Mouse (Mus musculus) left cerebral cortex, adult 18-20 months (tissue): ENCODE measurements at regions not wholly inside any gene's neighbourhood (a gene's known extent, or its start where the extent isn't known, plus 50 kb on each side); places are given as distances from the start of the nearest gene placed in this dataset.

Experiments
- DNase-seq, 2 experiments: peaks; one replicate each; pipeline ENCODE4 v3.0.0; 2021 to 2022; ENCODE audit warnings: low spot score in 2 of 2, mixed read lengths in 1 of 2

DNA sequence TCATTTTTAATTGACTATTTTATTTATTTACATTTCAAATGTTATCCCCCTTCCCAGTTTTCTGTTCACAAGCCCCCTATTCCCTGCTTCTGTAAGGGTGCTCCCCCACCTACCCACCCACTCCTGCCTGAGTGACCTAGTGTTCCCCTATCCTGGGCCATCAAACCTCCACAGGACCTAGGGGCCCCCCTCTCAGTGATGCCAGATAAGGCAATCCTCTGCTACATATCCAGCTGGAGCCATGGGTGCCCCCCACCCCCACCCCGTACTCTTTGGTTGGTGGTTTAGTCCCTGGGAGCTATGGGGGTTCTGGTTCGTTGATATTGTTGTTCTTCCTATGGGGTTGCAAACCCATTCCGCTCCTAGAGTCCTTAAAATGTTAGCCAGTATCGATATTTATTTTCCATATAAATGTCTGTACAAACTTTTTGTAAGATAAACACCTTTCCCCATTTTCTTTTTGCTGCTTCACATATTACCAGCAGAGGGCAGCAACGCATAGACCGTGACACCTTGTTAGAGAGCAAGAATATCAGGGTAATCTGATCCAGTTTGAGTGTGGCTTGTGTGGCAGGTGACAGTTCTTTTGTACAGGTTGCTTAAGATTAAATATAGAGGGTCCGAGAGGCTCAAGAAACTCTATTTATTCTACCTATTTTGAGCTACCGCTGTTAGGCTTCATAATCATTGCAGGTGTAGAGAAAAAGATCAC is 177.2 kb upstream of the Scn7a start:
- DNase-seq = peak; percentile 37 to 47

GRCm38 (mm10) chr2:66941188-66941587 is 156.5 kb upstream of the Scn7a start:
- DNase-seq = no peak

DNA sequence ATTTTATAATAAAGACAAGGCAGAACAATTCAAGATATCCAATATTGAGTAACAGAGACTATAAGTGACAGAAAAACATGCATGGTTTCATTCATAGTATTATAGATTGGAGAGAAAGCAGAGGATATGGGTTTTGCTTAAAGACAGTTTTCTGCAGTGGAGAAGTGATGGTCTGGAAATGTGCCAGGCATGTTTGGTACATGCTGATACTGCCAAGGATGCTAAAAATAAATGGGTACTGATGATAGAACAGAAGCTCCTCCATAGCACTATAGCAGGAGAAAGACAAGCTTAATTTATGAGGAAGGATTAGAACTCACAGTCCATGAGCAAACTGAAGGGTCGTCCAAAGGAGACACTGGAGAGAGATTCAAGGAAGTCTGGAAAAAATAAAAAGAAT is 113.3 kb upstream of the Scn7a start:
- DNase-seq = no peak

GRCm38 (mm10) chr2:66867457-66868216 is 82.9 kb upstream of the Scn7a start:
- no peak for DNase-seq
